Mouse (Mus musculus): ENCODE results near the gene Zc3h7a. TPM values are rescaled to one million over a fixed set of nuclear protein-coding genes. Genes with fewer than 3 reads are reported as not detected.

The Zc3h7a gene
- polyA plus RNA-seq, 1 experiment = 0.54 TPM

DNA sequence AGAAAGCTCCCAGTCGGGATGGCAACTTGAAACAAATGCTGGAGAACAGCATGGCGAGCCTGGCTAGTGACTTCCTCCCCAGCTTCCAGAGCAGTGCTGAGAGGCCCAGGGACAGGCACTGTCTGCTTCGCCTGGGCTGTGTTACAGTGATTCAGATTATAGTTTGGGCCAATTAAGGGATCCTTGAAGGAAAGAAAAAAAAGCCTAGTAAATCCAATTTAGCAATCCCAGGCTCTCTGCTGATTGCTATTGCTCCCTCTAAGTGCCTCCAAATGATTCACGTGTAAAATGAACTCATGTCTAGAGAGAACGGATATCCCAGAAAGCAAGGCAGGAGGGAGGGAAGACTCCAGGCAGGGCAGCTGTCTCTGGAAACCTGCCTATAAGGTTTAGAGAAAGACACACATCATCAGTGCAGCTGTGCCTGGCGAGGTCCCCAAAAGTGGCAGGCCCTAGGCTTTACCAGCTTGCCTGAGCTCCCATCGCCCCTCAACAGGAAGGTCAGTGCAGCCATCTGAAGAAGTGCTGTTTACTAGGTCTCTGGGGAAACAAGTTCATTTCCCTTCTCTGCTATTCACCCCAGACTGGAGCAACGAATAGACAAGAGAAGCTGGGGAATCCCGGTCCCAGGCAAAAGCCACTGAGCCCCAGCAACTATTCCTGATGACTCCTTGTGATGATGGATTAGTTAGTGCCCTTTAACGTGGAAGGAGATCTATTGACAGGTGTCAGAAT, 85.2 kb downstream of the Zc3h7a start:
- TF ChIP-seq GATA1 (IDR thresholded peaks at IDR 0.05; ENCODE audit: low read length) = no peak
- no peak for TF ChIP-seq TAL1 (IDR thresholded peaks at IDR 0.05; ENCODE audit: low read length)
- no peaks in the 10 kb centered on the region for H3K27me3 ChIP-seq (ENCODE audit: control insufficient read depth)
- no peaks in the 10 kb centered on the region for H3K9me3 ChIP-seq (ENCODE audit: control insufficient read depth, low read length)
- H3K4me3 ChIP-seq (replicated peaks) = no peak overlapping the region
- peaks cover 7% of the 10 kb centered on the region for H3K4me1 ChIP-seq (ENCODE audit: control insufficient read depth)
- peaks cover 87% of the 10 kb centered on the region for H3K36me3 ChIP-seq (ENCODE audit: control insufficient read depth)

DNA sequence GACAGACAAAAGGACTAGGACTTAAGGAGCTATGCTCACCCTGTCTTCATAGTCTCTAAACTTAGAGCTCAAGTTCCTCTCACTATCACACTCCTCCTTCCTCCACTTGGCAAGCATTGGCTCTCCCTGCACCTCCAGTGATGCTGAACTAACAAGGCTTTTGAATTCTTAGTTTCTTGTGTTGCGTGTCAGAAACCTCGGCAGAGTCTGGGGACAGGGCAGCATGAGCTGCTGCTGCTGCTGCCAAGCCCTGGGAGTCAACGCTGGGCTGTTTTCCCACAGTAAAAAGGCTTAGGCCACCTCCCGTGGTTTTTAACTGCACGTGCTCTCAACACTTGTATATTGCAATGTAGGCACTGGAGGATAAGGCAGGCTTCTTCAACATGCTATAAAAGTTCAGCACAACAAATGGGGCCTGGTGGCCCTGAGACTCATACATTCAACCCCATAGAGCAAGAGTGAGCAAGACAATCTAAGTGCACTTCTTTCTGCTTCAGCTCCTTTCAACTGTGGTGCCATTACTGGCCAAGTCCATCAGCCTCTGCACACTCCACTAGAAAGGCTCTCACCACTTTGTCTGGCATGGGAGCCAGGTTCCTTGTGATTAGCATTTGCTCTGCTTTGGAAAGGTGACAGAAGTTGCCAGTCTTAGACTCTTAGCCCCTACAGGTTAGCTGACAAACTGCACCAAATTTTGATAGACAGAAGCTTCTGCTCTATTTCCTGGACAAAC, 89.2 kb downstream of the Zc3h7a start:
- Histone ChIP-seq H3K27me3 (ENCODE audit: control insufficient read depth) (no peaks in the 10 kb centered on the region), H3K9me3 (ENCODE audit: control insufficient read depth, low read length) (no peaks in the 10 kb centered on the region), H3K4me1 (ENCODE audit: control insufficient read depth) (no peaks in the 10 kb centered on the region; the same call in 1 of the 2 replicates), H3K36me3 (ENCODE audit: control insufficient read depth) (peaks cover 89% of the 10 kb centered on the region), H3K4me3 (replicated peaks) (no peak overlapping the region)
- TF ChIP-seq GATA1 (IDR thresholded peaks at IDR 0.05; ENCODE audit: low read length) = no peak
- TF ChIP-seq TAL1 (IDR thresholded peaks at IDR 0.05; ENCODE audit: low read length) = no peak

Other genes with a start within 250 kb of the Zc3h7a start
- 0.04 and 0.05 TPM in 2 replicates for gene Snn, start 115.4 kb downstream of the Zc3h7a start, polyA plus RNA-seq (2012)
- gene Litaf, start 110.2 kb downstream of the Zc3h7a start, polyA plus RNA-seq (2012) = 1.1 and 2.0 TPM in 2 replicates
- gene Txndc11, start 41.7 kb downstream of the Zc3h7a start, polyA plus RNA-seq (2012) = 1.8 and 2.0 TPM in 2 replicates
- gene Rsl1d1, start 26.9 kb upstream of the Zc3h7a start, polyA plus RNA-seq (2012) = 0.68 and 0.77 TPM in 2 replicates
- gene Gspt1, start 77.9 kb upstream of the Zc3h7a start, polyA plus RNA-seq (2012) = 7.9 and 9.5 TPM in 2 replicates
- gene Tnfrsf17, start 137.4 kb upstream of the Zc3h7a start, polyA plus RNA-seq (2012) = not detected in 2 replicates
- gene Snx29, start 146.5 kb upstream of the Zc3h7a start, polyA plus RNA-seq (2012) = 0.75 and 1.1 TPM in 2 replicates